Mouse (Mus musculus) gastrocnemius, postnatal 36 days (tissue): Measurements from ENCODE around the gene Efl1. TPM values are rescaled to one million over a fixed set of nuclear protein-coding genes. Genes with fewer than 3 reads are reported as not detected.
"Not testable (repeated sequence)": the region's sequence is repeated elsewhere in the genome, so short reads cannot be mapped to it uniquely, and the experiment has no call there.

Experiments
- DNase-seq, 2 experiments: peaks; one replicate each; pipeline ENCODE4 v3.0.0; 2022
- intact Hi-C: fragments of 180-260 bp; cut with DNase I; formaldehyde crosslinking; loops from one replicate; pipeline ENCODE4 v1.15.1; 2025
- total RNA-seq, 2 experiments: library from RNA; stranded (reverse); gene quantifications; 2 replicates each; pipeline ENCODE4 v1.2.3; 2021

Gene Efl1
- total RNA-seq, 2 experiments from 2014 or later: 7.5 to 8.8 TPM

DNA sequence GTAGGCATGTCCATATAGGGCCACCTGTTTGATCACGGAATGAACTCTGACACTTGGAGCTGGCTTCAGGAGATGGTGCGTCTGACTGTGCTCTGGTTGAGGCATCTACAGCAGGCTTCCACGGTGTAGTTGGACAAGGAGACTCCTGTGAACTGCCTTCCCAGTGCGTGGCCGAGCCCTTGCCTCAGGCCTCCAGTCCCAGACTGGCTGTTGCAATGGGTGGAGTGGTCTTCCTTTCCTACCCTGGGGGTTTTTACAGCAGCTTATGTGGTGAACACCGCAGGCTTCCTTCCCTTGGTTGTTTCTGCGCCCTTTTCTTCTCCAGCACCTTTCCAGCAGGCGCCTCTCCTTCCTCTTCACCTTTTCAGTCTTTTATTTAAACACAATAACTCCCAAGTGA, 100.8 kb downstream of the Efl1 start:
- intact Hi-C loops: no loop called here

DNA sequence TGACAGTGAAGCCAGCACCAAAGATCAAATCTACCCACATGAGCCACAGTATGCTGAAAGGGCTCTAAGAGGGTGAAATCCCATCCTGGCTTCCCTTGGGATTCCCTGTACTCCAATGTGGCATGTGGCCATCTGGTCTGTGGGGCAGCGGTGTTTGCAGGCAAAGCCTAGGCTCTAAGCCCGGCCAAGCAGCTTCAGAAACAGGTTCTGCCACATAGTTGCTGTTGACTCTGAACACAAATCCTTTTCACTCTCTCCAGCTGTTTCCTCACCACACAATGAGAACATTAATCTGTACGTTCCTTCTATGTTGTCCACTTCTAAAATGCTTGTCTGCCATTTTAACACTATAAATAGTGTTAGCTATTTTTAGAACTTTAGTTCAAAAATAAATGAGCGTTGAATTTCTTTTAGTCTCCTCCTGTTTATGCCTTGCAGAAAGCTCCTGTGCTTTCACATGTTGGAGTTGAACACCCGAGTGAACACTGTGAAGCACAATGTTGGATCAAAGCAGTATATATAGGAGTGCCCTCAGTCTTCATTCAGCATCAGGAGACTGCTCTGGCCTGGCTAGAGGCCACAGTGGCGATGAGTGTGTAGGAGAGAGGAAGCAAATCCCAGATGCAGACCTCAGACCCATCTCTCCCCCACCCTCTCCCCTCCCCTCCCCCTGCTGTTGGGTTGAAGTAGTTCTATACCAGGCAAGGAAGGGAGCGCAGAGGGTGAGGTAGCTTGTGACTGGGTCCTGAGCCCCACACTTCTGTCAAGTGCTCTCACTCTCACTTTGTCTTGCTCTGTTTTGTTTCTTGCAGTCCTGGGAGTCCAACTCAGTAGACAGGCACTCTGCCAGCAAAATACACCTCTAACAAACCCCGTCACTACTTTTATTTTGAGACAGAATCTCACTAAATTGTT, 104.0 kb downstream of the Efl1 start:
- DNase-seq: peak in 1 of 2 experiments; percentile 16
- intact Hi-C loops: no loop called here

More for the DNA sequence above, 100.8 kb downstream of the Efl1 start:
- DNase-seq: no peak

DNA sequence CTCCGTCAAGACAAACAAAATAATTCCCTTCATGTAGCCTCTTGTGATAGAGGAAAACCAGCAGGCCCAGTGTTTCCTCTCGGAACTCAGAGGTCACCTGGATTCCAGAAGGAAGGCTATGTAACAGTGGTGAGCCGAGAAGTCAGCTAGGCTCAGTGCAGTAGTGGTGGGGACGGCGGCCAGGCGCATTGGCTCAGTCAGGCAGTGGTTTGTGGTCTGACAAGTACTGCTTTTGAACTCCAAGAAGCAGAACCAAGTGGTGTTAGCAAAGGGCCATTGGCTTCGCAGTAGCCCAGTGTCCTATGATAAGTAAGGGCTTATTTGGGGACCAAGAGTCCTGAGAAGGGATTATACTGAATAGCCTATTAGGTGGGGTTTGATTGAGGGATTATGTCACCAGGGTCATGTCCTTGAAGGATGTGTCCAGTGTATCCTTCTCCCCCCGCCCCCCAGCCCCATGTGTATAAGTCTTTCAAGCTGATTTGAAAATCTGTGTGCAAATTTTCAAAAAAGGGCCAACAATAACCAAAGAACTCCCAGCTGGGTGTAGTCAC, 107.3 kb downstream of the Efl1 start:
- intact Hi-C loops: no loop called here
- no peak for DNase-seq

DNA sequence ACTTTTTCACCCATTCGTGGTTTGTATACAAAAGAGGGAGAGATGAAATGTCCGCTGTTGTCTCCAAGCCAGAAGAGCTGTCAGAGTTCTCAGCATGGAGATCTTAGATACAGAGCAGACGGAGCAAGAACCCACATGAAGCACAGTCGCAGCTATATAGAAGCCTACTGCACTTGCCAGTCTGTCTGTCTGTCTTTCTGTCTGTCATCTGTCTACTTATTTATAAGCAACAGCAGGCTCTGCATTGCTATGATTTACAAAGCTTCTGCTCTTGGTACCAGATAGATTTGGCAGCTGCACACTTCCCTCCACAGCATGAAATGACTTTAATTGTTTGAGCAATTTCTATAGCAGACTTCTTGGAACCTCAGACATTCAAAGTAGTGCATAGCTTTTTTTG, 110.1 kb downstream of the Efl1 start:
- intact Hi-C loops: no loop called here
- no peak for DNase-seq

DNA sequence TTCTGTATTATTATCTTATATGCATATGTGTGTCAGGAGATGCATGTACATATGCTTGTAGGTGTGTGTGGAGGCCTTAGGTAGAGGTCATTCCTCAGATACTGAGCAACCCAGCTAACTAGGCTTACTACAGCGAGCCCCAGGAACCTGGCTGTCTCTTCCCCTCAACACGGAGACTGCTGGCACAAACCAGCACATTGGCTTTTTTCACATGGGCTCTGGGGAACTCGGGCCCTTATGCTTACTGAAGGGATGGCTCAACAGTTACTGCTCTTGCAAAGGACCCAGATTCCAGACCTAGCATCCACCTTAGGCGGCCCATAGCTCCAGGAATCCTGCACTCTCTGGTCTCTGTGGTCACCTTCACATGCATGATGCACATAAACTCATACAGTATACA, 110.7 kb downstream of the Efl1 start:
- intact Hi-C loops: no loop called here
- DNase-seq: no peak

DNA sequence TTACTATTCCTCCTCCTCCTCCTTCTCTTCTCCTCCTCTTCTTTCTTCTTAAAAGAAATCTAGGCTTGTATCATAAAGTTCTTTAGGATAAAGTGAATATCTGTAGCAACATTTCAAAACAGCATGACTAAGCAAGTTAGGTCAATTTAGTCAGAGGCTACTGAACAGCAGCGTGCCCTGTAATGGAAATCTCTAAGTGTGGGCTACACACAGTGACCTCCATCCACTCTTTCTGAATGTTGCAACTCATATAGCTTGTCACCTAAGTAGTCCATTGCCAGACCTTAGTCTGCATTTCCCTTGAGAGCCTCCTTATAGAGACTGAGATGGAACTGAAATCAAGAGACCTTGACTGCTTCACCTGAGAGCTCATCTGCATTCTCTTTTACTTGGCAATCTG, 116.5 kb downstream of the Efl1 start:
- DNase-seq: no peak
- intact Hi-C loops: no loop called here

DNA sequence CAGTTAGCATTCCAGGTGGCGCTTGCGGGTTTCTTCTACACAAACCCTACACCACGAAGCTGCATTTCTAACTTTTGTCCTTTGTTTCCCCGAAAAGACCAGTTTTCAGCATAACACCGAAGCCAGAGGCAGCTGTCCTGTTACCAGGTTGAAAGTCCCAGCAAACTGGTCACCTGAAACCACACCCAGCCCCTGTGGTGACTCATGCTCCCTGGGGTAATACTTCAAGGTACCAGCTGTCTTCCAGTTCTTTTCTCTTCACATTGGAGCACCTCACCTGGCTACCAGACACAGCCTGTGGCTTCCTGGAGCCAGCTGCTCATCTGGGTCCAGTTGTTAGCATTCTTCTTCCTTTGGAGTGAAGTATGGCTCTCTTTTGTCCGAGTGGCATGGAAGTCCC, 118.2 kb downstream of the Efl1 start:
- intact Hi-C loops: no loop called here
- DNase-seq: no peak

DNA sequence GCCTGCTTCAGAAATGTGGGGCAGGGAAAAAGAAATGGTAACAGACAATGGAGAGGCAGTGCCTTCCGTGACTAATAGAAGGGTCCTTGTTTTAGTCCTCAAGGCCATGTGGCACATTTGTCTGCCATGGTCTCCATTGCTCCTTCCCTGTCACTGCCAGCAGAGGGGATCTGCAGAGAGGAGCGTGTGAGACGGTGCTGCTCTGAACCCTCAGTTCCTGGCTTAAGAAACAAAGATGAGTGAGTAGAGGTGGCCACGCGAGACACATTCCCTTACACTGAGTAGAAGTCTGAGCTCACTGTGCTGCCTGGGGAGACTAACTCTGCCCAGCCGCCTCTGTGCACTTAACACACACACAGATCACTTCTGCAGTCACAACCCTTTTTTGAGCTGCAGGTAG, 121.8 kb downstream of the Efl1 start:
- no peak for DNase-seq
- intact Hi-C loops: no loop called here

DNA sequence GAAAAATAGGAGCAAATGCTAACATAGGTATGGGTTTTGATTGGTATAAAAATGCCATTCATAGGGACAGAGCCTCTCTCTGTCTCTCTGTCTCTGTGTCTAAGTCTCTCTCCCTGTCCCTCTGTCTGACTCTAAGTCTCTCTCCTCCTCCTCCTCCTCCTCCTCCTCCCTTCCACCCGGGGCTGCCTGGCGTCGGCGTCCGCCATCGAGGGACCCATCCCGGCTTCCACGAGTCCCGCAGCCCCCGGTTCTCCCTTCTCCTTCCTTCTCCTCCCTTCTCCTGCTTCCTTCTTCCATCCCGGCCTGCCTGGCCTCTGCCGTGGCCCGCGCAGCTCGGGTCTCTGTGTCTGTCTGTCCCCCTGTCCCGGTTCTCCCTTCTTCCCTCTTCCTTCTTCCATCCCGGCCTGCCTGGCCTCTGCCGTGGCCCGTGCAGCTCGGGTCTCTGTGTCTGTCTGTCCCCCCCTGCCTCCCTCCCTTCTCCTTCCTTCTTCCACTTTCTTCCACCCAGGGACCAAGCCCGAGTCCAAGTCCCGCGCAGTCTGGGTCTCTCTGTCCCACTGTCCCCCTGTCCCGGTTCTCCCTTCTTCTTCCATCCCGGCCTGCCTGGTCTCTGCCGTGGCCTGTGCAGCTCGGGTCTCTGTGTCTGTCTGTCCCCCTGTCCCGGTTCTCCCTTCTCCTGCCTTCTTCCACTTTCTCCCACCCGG, 122.7 kb downstream of the Efl1 start:
- DNase-seq, intact Hi-C loops: not testable (repeated sequence)

DNA sequence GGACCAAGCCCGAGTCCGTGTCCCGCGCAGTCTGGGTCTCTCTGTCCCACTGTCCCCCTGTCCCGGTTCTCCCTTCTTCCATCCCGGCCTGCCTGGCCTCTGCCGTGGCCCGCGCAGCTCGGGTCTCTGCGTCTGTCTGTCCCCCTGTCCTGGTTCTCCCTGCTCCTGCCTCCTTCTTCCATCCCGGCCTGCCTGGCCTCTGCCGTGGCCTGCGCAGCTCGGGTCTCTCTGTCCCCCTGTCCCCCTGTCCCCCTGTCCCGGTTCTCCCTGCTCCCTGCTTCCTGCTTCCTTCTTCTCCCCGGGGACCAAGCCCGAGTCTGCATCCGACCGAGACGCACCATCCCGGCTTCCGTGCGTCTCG, 123.2 kb downstream of the Efl1 start:
- intact Hi-C loops, DNase-seq: not testable (repeated sequence)

DNA sequence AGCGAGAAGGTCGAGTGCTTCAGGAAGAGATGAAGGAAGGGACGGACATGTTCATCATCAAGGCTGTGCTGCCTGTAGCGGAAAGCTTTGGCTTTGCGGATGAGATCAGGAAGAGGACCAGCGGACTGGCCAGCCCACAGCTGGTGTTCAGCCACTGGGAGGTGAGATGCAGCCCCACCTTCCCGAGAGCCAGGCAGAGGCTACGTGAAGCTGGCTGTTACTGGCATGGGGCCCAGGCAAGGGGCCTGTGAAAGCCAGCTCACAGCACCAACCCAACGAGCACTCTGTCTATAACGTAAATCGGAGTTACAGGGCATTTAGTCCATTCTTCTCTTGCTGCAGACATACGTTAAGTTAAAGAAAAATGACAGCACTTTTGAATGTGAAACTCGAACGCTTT, 124.1 kb downstream of the Efl1 start:
- intact Hi-C loops: no loop called here
- DNase-seq: no peak

DNA sequence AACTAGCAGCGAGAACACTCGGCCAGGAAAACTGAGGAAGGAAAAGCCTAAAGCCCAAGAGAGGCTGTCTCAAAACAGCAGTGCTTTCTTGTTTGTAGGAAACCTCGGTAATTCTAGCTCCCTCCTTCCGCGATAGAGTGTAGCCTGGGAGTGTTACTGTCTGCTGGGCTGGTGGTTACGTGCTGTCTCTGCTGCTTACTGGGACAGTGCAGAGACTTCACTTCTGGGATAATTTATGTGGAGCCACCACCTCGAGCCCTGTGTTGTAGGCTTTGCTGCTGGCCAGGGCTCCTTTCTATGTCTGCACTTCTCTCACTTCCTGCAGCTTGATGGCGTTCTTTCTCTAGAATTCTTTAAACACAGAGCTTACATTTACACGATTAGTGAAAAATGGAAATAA, 124.7 kb downstream of the Efl1 start:
- intact Hi-C loops: no loop called here
- no peak for DNase-seq

DNA sequence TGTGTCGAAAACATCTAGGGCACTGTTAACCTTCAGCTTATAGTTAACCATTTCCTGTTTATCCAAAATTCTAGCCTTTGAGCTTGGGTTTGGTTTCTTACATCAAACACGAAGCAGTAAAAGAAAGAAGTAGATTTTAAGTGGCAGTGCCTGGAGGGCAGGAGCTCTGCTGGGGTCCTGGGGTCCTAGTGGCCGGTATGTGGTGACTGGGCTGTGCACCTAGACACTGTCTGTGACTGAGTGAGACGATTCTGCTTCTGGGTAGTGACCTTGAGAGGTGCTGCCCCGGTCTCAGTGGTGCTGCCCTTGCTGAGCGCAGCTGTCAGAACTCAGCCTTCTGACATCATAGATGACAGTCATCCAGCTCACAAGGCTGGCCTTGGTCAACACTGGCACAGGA, 125.5 kb downstream of the Efl1 start:
- DNase-seq: no peak
- intact Hi-C loops: no loop called here

DNA sequence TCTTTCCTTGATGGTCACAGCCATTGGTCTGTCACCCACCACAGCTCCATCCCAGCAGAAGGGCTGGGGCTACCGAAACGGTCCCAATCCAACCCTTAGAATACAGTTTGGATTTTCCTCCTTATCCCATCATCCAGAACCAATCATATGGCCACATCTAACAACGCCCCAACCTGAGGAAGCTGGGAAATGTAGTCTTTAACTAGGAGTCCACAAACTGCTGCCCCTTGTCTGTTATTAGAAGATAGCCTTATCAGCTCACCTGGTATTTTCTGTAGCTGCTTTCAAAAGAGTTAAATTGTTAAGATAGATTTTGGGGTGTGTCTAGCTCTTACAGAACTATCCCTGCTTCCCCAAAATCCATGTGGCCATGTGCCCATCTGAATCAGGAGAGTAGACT, 126.7 kb downstream of the Efl1 start:
- intact Hi-C loops: loop anchor here (5.0 kb wide), 1 partner anchor 772 kb away; no protein-coding TSS in a partner anchor
- DNase-seq: no peak

DNA sequence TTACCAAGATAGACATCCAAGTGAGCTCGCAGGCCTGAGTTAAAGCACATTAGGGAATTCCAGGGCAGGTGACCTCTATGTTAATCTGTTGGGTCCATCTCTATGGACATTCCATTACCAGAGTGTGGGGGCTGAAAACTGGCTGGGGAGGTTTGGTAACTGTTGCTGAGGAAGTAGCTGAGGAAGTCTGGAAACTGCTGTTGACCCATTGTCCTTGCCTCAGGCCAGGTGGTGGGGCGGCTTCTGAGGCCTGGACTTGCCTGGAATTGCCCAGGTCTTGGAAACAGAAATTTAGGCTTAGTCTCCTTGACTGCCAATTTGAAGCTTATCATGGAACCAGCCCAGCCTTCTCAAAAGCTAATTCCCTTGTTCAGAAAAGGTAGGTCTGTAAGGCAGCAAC, 134.7 kb downstream of the Efl1 start:
- intact Hi-C loops: no loop called here
- no peak for DNase-seq

DNA sequence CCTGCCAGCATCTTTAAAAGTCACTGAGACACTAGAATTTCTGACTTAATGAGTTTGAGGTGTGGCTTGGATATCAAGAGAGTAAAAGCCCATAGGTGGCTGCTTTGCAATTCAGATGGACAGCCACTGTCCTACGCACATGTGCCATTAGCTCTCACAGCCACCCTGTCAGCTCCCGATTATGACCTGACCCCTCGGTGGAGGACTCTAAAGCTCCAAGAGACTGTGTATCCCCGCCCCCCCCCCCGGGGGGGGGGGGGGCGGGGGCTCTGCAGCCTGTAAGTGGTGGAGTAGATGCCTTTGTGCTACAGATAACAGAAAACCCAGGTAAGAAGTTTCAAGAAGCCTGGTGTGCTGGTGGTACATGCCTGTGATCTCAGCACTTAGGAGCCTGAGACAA, 135.3 kb downstream of the Efl1 start:
- intact Hi-C loops: no loop called here
- DNase-seq: no peak

DNA sequence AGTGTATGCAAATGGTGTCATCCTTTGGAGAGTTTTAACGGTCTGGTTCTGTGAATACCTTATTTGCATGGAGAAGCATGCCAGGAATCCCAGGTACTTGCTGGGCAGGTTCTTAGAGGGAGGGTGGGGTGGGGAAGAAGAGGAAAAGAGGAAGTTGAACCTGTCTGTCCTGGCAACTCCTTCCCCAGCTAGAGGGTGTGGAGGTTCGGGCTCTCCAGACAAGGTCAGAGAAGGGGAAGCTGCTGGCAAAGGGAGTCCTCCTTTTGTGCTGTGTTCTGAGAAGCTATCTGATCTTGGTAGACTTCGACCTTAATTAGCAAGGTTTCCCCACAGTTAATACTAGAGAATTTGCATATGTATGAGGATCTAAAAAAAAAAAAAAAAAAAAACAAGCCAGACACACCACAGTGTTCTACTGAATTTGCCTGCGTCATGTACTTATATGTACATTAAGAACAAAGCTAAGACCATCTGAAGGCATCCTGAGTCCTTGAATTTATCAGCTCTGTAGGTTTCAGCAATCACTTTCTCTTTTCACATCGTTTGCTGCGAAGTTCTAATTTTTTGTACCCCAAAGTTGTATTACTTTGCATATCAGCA, 137.0 kb downstream of the Efl1 start:
- intact Hi-C loops: no loop called here
- no peak for DNase-seq

DNA sequence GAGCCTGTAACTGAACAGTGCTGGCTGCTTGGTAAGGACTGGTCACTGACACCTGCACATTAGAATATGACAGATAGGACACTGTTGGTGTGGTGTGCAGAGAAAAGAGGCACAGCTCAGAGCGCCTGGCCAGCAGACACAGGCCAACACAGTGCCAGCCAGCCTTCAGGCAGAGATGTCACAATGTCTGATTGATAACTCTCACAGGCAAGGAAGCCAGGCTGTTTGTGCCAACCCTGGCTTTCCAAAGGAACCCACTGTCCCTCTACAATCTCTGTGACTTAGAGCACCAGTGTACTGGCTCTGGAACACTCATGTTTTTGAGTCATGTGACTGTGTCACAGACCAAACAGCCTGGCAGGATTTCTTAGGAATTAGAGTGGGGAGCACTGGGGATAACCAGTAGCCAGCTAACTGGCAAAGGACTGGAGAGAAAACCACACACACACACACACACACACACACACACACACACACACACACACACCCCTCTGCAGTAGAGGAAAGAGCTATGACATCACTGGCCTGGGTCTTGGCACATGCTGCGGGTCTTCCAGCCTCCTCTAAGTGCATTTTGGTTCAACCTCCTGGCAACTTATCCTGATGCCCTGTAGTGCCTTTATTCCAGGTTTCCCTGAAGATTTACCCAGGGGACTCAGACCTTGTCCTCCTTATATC, 137.7 kb downstream of the Efl1 start:
- intact Hi-C loops: no loop called here
- no peak for DNase-seq

DNA sequence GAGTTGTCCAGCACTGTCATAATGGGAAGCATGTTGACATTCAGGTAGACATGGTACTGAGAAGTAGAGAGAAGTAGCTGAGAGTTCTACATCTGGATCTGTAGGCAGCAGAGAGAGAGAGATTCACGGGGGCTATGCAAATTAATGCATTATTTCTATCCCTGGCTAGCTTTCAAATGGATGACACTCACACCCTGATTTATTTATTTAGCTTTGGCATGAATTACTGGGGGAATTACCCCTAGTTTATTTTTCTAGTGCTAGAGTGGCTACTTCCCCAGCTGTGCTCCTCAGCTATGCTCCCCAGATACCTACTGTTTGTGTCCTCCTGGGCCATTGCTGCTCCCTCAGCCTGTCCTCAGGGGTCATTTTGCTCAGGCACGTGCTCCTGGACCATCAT, 144.2 kb downstream of the Efl1 start:
- intact Hi-C loops: no loop called here
- DNase-seq: no peak

DNA sequence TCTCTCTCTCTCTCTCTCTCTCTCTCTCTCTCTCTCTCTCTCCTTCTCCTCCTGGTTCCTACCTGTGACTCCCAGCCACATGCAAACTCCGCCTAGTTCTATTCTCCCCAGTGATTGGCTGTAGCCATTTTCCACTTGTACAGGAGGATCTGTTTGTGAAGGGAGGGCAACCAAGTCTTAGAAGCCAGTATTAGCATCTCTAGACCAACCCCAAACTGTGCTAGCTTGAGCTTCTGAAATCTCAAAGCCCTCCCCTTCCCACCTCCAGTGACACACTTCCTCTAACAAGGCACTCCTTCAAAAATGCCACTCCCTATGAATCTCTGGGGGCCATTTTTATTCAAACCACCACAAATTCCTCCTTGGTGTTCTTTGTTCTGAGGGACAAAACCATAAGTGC, 144.7 kb downstream of the Efl1 start:
- intact Hi-C loops: no loop called here
- DNase-seq: no peak

DNA sequence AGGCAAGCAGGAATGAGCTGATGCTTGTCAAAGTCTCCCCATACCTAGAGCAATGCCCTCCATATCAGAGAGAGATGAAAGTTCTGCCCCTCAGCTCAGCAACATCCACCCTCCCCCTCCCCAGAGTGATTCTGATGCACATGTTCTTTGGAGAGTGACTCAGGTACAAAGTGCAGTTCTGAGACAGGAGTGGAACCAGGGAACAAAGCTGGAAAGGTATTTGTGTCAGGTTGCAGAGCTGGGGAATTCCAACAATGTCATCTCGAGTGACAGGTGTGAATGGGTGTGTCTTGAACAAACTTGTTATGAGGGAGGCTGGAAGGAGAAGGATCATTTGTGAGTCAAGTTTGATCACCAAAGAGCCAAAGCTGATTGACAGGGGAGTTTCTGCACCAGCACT, 146.1 kb downstream of the Efl1 start:
- intact Hi-C loops: no loop called here
- no peak for DNase-seq
